Mouse (Mus musculus) midbrain, postnatal 0 days (tissue): ENCODE data around the gene Cnnm3. TPM values are rescaled to one million over a fixed set of nuclear protein-coding genes. Genes with fewer than 3 reads are reported as not detected.

Source experiments
- ATAC-seq: fragments of 200-750 bp; cut with Nextera tagmentation; 2 replicates; pipeline ENCODE4 v1.8.0; 2017; ENCODE audit warnings: moderate number of reproducible peaks, mild to moderate bottlenecking, moderate TSS enrichment, moderate library complexity; ENCODE audit not compliant: low FRiP score
- DNase-seq: peaks from one replicate; pipeline ENCODE4 v3.0.0-alpha.2; 2015; ENCODE audit warnings: low spot score
- H3K27ac ChIP-seq: fragments of 300-500 bp; sonication (generic); 2 replicates; pipeline ENCODE4 v1.5.1; 2014; ENCODE audit warnings: low read depth, mild to moderate bottlenecking, low read length, mixed read lengths
- H3K27me3 ChIP-seq: fragments of 300-500 bp; sonication (generic); 2 replicates; pipeline ENCODE4 v1.6.1; 2014; ENCODE audit warnings: low read length, control low read depth, mixed read lengths; ENCODE audit not compliant: insufficient read depth
- H3K36me3 ChIP-seq: fragments of 300-500 bp; sonication (generic); 2 replicates; pipeline ENCODE4 v1.6.1; 2014; ENCODE audit warnings: low read length, control low read depth, mixed read lengths; ENCODE audit not compliant: insufficient read depth
- H3K4me1 ChIP-seq: fragments of 300-500 bp; sonication (generic); 2 replicates; pipeline ENCODE4 v1.6.1; 2014; ENCODE audit warnings: mild to moderate bottlenecking, control low read depth, antibody characterized with exemption, low read length, mixed read lengths; ENCODE audit not compliant: insufficient read depth
- H3K4me2 ChIP-seq: fragments of 300-500 bp; sonication (generic); 2 replicates; pipeline ENCODE4 v1.6.1; 2014; ENCODE audit warnings: low read depth, mild to moderate bottlenecking, low read length, mixed read lengths; ENCODE audit not compliant: poor library complexity, severe bottlenecking
- H3K4me3 ChIP-seq: fragments of 300-500 bp; sonication (generic); 2 replicates; pipeline ENCODE4 v1.5.1; 2014; ENCODE audit warnings: low read depth, mild to moderate bottlenecking, low read length, moderate library complexity
- H3K9ac ChIP-seq: fragments of 300-500 bp; sonication (generic); replicated peaks from 2 replicates; pipeline ENCODE4 v1.6.1; 2014; ENCODE audit warnings: mild to moderate bottlenecking, low read length, moderate library complexity, mixed read lengths; ENCODE audit not compliant: poor library complexity, severe bottlenecking
- H3K9me3 ChIP-seq: fragments of 300-500 bp; sonication (generic); 2 replicates; pipeline ENCODE4 v1.6.1; 2016; ENCODE audit warnings: low read length, control low read depth
- CTCF ChIP-seq: IDR thresholded peaks from 2 replicates; pipeline ENCODE4 v1.5.1; 2016; ENCODE audit warnings: antibody characterized with exemption, mild to moderate bottlenecking
- WGBS: fragments of 180-500 bp; shearing (Covaris S2); extraction: QIAGEN DNeasy Blood & Tissue Kit; methylation state at CpG from one replicate; pipeline ENCODE4 v1.1.7; 2014; 5-methylcytosine and 5-hydroxymethylcytosine counted together
- polyA plus RNA-seq: library from polyadenylated mRNA; unstranded; fragments of >200 nt; fragmentation: Nextera tagmentation; extraction: Ambion mirVana; gene quantifications from 2 replicates; pipeline ENCODE4 v1.2.1, GENCODE M21; 2015
- total RNA-seq: library from RNA; depleted of rRNA; stranded (reverse); fragments of >200 nt; gene quantifications from 2 replicates; pipeline ENCODE4 v1.2.3, GENCODE M21; 2014

Cnnm3 gene
- total and polyA plus RNA-seq, 2 experiments from 2014 or later: 5.2 to 32.9 TPM

GRCm38 (mm10) chr1:36479903-36480899 is 31.5 kb upstream of the Cnnm3 start:
- Histone ChIP-seq H3K4me1 (peaks cover 4% of the 10 kb centered on the region), H3K4me2 (no peak overlapping the region), H3K4me3 (no peak overlapping the region), H3K9ac (no peak overlapping the region), H3K27me3 (no peaks in the 10 kb centered on the region), H3K36me3 (no peaks in the 10 kb centered on the region), H3K9me3 (no peaks in the 10 kb centered on the region), H3K27ac (no peak overlapping the region)
- ATAC-seq (no peak), DNase-seq (no peak)
- WGBS: 90% methylated on average over 12 of the region's 12 CpGs
- TF ChIP-seq CTCF: no peak

- no peak for DNase-seq
- 74% methylated on average over 4 of the region's 4 CpGs for WGBS
- H3K4me3 ChIP-seq: no peak overlapping the region
- H3K27me3 ChIP-seq: no peaks in the 10 kb centered on the region
- H3K9ac ChIP-seq: no peak overlapping the region
- H3K4me2 ChIP-seq: no peak overlapping the region
- ATAC-seq: no peak
- H3K9me3 ChIP-seq: no peaks in the 10 kb centered on the region
- no peaks in the 10 kb centered on the region for H3K4me1 ChIP-seq
- no peaks in the 10 kb centered on the region for H3K36me3 ChIP-seq
- H3K27ac ChIP-seq: no peak overlapping the region
- TF ChIP-seq CTCF: no peak
Measured at GRCm38 (mm10) chr1:36483825-36484224, 27.8 kb upstream of the Cnnm3 start.

DNA sequence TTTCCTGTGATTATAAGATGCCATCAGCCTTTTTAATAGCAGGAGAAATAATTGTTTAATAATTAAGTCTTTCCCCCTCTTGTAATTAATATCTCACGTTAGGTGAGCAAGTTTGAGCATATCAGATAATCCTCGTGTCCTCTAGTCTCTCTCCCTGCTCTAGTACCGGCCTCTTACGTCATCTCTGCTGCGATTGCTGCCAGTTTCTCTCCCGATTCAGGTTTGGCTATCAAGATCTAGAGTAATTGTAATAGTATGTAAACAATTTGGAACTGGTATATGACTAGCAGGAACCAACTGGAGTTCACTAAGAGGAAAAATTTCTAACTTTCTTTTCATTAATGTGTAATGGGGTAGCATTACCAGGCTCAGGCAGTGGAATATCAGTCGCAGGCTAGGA is 26.6 kb upstream of the Cnnm3 start:
- H3K27me3 ChIP-seq: no peaks in the 10 kb centered on the region
- no peaks in the 10 kb centered on the region for H3K9me3 ChIP-seq
- ATAC-seq (no peak), DNase-seq (no peak)
- H3K36me3 ChIP-seq: no peaks in the 10 kb centered on the region
- no peak overlapping the region for H3K4me3 ChIP-seq
- WGBS: 82% methylated on average over 7 of the region's 7 CpGs
- TF ChIP-seq CTCF: no peak
- no peak overlapping the region for H3K9ac ChIP-seq
- no peak overlapping the region for H3K27ac ChIP-seq
- H3K4me1 ChIP-seq: no peaks in the 10 kb centered on the region
- H3K4me2 ChIP-seq: no peak overlapping the region

GRCm38 (mm10) chr1:36487111-36487510 is 24.6 kb upstream of the Cnnm3 start:
- WGBS: 56% methylated on average over 9 of the region's 9 CpGs
- no peak for ATAC-seq

DNA sequence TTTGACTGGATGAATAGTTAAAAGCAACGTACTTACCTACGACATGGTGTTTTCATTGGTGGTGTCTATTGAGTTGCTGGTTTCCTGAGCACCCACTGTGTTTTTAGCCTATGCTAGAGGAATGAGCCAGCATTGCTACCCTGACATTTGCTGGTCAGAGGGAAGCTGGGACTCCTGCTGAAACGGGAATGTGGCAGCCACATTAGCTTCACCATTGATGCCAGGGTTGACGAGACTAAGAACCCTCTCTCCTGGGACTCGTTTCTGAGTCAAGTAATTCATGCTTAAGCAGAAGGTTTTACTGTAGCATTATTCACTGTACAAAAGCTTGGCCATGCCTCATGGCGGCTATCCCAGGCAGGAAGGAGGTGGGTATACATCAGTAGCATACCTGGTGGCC is 22.0 kb upstream of the Cnnm3 start:
- H3K4me1 ChIP-seq: no peaks in the 10 kb centered on the region
- ATAC-seq: no peak
- H3K27ac ChIP-seq: no peak overlapping the region
- TF ChIP-seq CTCF: no peak
- 64% methylated on average over 6 of the region's 6 CpGs for WGBS
- no peaks in the 10 kb centered on the region for H3K36me3 ChIP-seq
- DNase-seq: no peak
- no peak overlapping the region for H3K4me2 ChIP-seq
- no peaks in the 10 kb centered on the region for H3K9me3 ChIP-seq
- H3K4me3 ChIP-seq: no peak overlapping the region
- no peaks in the 10 kb centered on the region for H3K27me3 ChIP-seq
- no peak overlapping the region for H3K9ac ChIP-seq

More at GRCm38 (mm10) chr1:36487111-36487510, 24.6 kb upstream of the Cnnm3 start:
- TF ChIP-seq CTCF: no peak
- DNase-seq: no peak
- no peaks in the 10 kb centered on the region for H3K4me1 ChIP-seq
- no peaks in the 10 kb centered on the region for H3K27me3 ChIP-seq
- H3K9me3 ChIP-seq: no peaks in the 10 kb centered on the region
- H3K4me3 ChIP-seq: no peak overlapping the region
- no peak overlapping the region for H3K9ac ChIP-seq
- H3K27ac ChIP-seq: no peak overlapping the region
- no peak overlapping the region for H3K4me2 ChIP-seq
- no peaks in the 10 kb centered on the region for H3K36me3 ChIP-seq

- no peaks in the 10 kb centered on the region for H3K27me3 ChIP-seq
- H3K27ac ChIP-seq: no peak overlapping the region
- no peak overlapping the region for H3K4me2 ChIP-seq
- no peak overlapping the region for H3K4me3 ChIP-seq
- H3K9me3 ChIP-seq: no peaks in the 10 kb centered on the region
- H3K9ac ChIP-seq: no peak overlapping the region
- H3K36me3 ChIP-seq: no peaks in the 10 kb centered on the region
- H3K4me1 ChIP-seq: no peaks in the 10 kb centered on the region
- DNase-seq: peak; percentile 59
- peak; percentile 67 for TF ChIP-seq CTCF
- WGBS: 46% methylated on average over 9 of the region's 9 CpGs
- ATAC-seq: peak; percentile 58; the same call in 1 of the 2 replicates
Measured at GRCm38 (mm10) chr1:36492416-36493139, 19.1 kb upstream of the Cnnm3 start.
